Mouse (Mus musculus) erythroblast, adult 5-6 weeks (primary cell): ENCODE results near the gene Gm20388. TPM values are rescaled to one million over a fixed set of nuclear protein-coding genes. Genes with fewer than 3 reads are reported as not detected.
"Not testable (repeated sequence)": the region's sequence is repeated elsewhere in the genome, so short reads cannot be mapped to it uniquely, and the experiment has no call there.

Experiments used
- ATAC-seq: replicated peaks from 2 replicates; pipeline ENCODE4 v1.8.0; 2016; ENCODE audit warnings: moderate number of reproducible peaks, mild to moderate bottlenecking, moderate TSS enrichment, inconsistent platforms; ENCODE audit not compliant: poor library complexity, low FRiP score, severe bottlenecking
- total RNA-seq, 2 experiments: library from RNA; stranded (forward) in 1 of 2; stranded (reverse) in 1 of 2; fragments of 150-400 nt in 1 of 2; fragments of 200-764, 138-1000 nt in 1 of 2; gene quantifications; 2 replicates each; pipeline versions ENCODE4 v1.2.3 to v1.2.4; 2015 to 2017; ENCODE audit warnings: low replicate concordance in 2 of 2

The Gm20388 gene
- total RNA-seq, 2 experiments from 2014 or later = 2.9 to 7.8 TPM

DNA sequence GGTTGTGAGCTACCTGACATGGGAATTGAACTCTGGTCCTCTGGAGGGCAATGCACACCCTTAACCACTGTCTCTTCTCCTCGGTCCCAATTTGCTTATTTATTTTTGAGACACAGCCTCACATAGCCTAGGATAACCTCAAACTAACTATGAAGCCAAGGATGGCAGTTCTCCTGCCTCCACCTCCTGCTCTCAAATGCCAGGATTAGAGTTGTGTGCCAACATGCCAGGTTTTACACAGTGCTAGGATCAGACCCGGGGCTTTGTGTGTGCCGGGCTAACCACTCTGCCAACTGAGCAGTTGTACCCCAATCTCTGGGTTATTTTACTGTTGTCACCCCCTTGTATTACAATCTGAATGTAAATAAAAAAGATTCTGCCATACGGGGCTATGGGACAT lies 4066.9 kb downstream of the Gm20388 start:
- no peak for ATAC-seq

DNA sequence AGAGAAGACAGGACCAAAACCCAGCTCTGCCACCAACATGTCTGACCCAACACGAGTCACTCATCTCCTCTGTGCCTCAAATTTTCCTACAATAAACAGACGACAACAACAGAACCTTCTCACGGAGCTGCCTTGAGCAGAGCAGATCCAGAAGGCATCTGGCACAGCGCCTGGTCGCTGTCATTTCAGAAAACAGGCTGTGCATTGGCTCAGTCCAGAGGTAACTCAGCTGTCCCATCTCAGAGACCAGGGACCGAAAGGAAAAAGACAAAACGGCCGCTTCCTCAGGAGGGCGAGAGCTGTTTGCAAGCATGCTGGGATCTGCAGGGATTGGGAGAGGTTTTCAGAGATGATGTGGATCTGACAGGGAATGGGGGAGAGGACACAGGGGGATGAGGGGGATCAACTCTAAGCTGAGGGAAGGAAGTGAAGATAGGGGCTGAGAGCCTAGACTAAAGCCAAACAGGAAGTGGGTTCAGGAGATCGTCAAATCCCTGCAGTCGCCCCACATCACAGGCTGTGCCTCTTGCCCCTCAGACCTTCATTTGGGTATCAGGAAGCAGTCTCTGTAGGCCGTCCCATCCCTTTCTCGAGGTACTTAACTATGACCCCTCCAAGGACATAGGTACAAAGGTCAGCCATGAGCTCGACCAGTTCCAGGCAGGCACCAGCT lies 4067.7 kb downstream of the Gm20388 start:
- ATAC-seq = no peak

DNA sequence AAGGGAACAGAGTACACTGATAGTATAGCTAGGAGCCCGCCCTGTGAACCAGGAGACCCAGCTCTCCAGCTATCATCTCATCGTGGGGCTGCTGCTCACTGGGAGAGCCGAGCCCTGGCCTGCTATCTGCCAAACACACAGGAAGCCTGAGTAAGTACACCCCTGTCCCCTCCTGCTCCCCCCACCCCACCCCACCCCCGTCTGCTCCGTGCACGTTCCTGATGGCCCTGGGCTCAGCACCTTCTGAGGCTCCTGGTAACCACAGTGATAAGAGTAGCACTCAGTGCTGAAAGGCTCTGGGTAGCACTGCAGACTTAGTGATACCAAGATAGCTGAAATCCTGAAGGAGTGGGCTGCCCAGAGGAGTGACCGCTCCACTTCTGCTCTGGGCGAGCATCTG lies 4068.3 kb downstream of the Gm20388 start:
- peak; percentile 65 for ATAC-seq

- ATAC-seq = no peak
Observed at GRCm38 (mm10) chr8:123980239-123980638, 4069.6 kb downstream of the Gm20388 start.

GRCm38 (mm10) chr8:123981674-123982073 lies 4071.0 kb downstream of the Gm20388 start:
- no peak for ATAC-seq

DNA sequence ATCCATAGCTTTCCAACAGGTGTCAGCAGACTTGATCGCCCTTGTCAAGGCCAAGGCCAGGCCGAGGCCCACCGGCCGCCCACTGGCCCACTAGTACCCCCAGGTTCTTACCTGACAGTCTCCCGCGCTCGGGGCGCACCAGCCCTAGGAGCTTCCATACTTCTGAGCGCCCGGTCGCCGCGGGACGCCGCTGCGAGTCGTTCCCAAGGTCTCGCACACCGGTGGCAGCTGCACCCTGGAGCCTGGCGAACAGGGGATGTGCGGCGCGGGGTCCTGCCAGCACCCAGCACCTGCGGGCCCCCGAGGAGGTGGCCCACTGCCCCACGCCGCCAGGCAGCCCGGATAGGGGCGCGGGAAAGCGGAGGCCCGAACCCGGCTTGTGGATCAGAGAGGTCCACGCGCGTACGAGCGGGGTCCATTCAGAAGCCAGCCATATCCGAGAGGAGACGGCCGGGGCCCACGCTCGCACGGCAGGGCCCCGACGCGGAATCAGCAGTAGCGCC lies 4071.7 kb downstream of the Gm20388 start:
- ATAC-seq = no peak

- peak; percentile 57 for ATAC-seq
Observed at GRCm38 (mm10) chr8:123982826-123983400, 4072.3 kb downstream of the Gm20388 start, which contains the start of gene Abcb10. Abcb10 (minus strand) TSS chr8:123983122.

GRCm38 (mm10) chr8:123988605-123989038 lies 4078.0 kb downstream of the Gm20388 start:
- ATAC-seq = peak; percentile 85

DNA sequence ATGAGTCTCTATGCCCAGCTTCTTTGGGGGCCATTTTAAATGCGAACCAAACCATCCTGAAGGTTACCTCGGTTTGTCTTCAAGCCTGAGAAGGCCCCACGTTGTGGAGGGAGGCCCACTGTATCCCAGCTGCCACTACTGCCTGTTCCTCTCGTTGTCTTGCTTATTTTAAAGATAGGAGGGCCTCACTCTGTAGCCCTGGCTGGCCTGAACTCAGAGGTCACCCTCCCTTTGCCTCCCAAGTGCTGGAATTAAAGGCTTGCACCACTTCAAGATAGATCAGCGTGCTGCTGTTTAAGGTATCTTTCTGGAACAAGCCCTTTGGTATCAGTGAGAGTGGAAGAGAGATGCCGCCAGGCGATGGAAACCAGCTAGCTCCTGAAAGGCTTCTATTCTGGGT lies 4078.5 kb downstream of the Gm20388 start:
- ATAC-seq = peak; percentile 44

- ATAC-seq = peak; percentile 34
Observed at GRCm38 (mm10) chr8:123990277-123991049, 4079.8 kb downstream of the Gm20388 start.

DNA sequence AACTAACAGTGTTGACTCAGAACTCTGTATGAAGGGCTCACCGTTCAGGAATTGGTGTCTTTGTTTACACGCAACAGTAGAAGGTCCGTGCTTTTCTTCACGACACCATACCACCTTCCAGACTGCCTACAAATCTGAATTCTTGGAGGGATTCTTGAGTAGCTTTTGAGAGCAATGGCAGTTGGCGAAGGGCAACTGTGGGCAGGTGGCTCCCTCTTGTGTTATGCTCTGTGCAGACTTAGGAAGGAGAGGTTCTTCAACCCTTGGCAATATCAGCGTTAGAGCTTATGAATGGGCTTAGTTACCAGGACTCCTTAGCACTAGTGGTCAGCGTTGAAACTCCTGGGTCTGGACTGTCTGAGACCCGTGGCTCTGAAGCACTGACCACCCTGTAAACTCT lies 4081.9 kb downstream of the Gm20388 start:
- ATAC-seq = peak; percentile 40

DNA sequence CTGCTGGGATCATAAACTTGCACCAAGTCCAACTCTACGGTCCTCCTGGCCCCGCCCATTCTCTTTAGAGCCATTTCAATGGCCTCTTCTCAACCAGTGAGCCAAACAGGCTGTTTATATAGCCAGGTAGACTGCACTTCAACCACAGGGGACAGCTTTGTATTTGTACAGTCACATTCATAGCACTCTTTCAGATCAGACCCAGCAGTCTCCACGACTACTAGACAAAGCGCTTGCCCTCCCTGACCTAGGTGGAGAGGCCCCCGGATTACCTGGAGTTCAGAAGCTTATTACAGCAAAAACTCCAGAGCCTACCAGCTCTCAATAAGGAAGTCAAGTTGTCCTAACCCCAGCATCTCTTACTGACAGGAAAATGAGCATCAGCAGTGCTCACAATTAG lies 4083.0 kb downstream of the Gm20388 start:
- ATAC-seq = no peak

- ATAC-seq = no peak
Observed at GRCm38 (mm10) chr8:123993997-123994396, 4083.4 kb downstream of the Gm20388 start.

DNA sequence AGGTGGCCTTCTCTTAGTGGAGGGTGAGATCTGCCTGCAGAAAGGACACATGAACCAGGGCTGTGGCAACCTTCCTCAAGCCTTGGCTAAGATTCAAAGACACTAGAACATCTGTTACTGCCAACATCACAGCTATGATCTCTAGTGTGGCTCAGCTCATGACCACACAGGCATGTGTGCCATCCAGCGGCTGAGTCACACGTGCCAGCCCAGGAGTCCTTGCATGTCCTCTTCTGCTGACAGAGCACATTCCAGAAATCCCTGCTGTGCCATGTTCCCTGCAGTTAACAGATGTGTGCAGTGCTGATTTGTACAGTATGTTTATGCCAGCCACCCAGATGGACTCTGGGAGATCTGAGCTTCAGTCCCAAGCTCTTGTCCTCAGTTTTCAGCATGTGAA lies 4088.9 kb downstream of the Gm20388 start:
- ATAC-seq = no peak

DNA sequence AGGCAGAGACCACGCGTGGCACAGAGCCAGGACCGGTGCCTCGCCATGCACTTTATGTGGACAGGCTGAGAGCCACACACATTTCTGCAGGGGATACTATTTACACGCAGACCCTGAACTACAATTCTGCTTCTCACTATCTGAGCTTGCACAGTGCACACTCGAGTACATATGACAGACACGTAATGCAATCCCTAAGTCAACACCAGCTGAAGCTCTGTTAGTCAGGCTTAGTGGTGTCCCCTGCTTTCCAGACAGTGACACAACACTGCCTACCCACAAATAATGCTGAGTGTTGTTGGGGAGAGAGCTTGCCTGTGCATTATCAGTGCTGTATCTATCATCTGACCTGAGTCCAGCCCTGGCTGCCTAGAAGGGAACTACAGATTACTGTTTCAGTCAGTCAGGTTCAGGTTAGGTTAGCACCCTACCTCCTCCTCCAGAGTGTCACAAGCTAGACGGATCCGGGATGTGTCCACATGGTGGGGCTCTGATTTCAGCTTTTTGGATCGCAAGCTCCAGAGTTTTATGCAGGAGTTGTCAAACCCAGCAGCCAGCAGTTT lies 4092.0 kb downstream of the Gm20388 start:
- ATAC-seq = no peak

DNA sequence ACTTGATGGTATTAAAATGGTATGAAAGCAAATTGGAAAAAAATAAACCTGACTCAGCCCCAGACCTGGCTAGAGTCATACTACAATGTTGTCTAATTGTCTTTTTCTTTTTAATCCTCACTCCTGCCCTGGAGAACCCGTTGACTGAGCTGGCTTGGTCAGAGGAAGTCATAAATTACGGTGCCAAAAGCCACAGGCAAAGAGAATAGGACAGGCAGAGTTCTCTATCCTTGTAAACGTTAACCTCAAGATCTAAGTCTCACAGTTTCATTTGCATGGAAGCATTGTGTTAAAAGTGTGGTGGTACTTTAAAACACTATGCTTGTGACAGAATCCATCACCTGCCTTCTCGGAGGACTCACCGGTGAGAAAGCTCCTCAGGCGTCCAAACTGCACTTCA lies 4097.2 kb downstream of the Gm20388 start:
- no peak for ATAC-seq

DNA sequence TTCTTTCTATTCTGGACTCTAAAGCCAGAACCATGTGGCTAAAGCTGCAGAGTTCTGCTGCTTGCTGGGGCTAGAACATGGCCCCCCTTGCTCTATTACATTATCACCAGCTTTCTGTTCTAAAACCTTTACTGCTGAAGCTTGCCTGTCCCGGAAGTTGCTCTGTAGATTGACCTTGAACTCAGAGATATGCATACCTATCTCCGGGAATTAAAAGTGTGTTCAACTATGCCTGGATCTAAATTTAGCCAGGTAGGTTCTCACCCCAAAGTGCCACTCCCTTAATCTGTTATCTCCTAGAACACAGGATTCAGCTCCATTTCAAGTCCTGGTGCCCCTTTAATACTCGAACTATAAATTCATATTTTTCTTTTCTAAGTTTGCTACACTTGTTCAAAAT lies 4100.9 kb downstream of the Gm20388 start:
- no peak for ATAC-seq

DNA sequence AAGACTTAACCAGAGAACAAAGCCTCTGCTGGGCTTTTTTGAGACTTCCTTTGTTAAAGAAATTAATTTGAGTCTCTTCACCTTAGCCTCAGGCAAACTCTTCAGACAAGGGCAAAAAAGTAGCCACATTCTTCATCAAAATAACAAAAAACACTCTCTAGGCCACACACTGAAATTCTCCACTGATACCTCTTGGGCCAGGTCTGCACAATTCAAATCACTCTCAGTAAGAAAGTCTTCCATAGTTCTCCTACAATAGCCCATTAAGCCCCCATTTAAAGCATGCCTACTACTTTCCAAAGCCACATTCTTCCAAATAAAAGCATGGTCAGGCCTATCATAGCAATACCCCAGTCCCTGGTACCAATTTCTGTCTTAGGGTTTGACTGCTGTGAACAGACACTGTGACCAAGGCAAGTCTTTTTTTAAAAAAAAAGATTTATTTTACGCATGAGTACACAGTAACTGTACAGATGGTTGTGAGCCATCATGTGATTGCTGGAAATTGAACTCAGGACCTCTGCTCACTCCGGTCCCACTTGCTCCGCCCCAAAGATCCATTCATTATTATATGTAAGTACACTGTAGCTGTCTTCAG lies 4101.4 kb downstream of the Gm20388 start:
- ATAC-seq = no peak

- ATAC-seq = not testable (repeated sequence)
Observed at GRCm38 (mm10) chr8:124014299-124014698, 4103.7 kb downstream of the Gm20388 start.

- ATAC-seq = no peak
Observed at GRCm38 (mm10) chr8:124014751-124015150, 4104.1 kb downstream of the Gm20388 start.
